Mouse (Mus musculus) ZHBTc4 (cell line): ENCODE results near the gene Spg7.
A peak's percentile ranks its signal among the peaks of the same experiment; 100 is the strongest.
"Not testable (repeated sequence)": the region's sequence is repeated elsewhere in the genome, so short reads cannot be mapped to it uniquely, and the experiment has no call there.

Experiments
- DNase-seq: peaks from one replicate; pipeline ENCODE4 v3.0.0-alpha.2; 2011; ENCODE audit warnings: low read depth, low spot score

Spg7 gene

DNA sequence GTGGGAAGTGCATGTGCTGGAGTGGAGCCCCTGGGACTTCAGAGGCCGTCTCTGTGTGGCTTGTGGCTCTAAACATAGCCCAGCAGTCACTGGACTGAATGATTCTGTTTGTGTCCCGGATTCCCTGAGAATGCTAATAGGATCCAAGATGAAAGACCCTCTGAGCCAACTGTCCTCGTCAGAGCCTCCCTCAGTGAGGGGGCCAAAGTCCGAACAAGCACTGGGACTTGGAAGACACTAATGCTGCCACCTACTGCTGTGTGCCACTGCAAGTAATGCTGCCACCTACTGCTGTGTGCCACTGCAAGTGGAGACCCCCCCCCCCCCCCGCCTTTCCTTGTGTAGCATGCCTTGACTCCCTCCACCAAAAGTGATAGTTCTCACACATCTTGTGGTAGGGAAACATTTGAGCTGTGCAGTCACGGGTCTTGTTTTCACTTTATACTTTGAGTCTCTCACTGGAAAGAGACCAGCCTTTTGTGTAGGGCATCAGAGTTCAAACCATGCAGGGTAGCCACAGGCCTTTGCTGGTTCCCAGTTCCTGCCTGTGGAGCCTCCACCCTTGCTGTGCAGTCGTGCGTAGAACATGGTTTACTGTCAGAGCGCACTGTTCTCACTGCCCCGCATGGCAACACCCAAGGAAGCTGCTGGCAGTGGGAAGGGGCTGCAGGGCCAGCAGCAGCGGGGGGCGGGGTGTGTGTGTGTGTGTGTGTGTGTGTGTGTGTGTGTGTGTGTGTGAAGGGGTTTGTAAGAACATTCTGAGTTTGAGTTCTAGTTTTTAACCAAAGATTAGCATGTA lies 35.2 kb downstream of the Spg7 start:
- peak; percentile 23 for DNase-seq

DNA sequence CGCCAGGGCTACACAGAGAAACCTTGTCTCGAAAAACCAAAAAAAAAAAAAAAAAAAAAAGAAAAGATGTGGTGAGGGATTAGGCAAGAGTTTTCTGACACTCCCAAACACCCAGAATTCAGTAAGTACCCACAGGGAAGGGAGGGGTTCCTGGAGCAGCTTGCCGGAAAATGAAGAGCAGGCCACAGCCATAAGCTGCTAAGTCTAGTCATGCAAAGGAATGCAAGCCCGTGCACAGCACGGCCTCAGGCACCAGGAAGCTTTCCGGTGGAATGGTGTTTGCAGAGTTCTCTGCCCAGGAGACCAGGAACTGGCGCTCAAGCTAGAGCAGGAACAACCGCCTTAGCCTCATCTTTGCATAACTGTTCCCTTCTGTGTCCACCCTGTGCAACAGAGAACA lies 37.5 kb downstream of the Spg7 start:
- peak; percentile 74 for DNase-seq

DNA sequence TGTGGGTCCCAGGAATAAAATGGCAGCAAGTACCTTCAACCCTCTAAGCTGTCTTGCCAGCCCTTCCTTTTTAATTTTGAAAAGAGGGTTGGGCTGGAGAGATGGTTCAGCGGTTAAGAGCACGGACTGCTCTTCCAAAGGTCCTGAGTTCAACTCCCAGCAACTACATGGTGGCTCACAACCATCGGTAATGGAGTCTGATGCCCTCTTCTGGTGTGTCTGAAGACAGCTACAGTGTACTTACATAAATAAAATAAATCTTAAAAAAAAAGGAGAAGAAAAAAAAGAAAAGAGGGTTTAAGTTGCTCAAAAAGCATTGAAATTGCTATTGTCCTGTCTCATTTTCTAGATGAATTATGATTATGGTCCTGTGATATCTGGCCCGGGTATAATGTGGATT lies 38.5 kb downstream of the Spg7 start:
- DNase-seq: no peak

DNA sequence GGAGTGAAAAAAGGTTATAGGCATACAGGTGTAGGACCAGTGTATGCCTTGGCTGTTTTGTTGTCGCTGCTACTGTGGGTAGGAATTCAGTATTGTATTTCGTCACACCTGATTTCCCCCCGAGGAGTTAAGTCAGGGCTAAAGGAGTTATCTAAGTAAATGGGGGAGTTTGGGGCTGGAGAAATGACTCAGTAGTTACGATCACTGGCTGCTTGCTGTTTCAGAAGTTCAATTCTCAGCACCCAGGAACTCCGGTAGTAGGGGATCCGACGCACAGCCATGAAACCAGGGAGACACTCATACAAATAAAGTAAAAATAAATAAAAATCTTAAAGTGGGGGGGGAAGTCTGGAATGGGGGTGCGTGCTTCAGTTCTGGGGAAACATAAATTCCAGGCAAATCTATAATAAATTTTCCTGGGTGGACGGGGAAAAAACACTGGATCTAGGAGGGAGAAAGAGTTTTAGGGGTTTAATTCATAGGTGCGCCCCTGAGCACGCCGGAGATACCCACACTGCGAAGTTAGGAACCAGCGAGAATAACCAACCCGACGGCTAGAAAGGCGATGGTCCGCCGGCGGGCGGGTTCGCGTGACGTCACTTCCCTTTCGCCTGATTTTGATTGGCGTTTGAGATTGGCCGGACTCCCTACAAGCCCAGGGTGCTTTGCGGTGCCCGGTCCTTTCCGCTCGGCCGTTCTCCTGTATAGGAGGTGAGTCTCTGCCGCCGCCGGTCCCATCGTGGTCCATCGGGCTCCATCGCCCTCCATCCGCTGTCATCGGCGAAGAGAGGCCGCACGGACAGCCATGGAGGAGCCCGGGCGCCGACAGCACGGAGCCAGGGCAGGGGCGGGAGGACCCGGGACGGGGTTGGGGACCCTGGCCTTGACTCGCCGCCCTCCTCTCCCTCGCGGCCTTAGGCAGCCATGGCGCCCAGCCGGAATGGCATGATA lies 39.3 kb downstream of the Spg7 start, which contains the start of gene Rpl13:
Gene Rpl13 (plus strand): TSS at position 616 of the 951 bp plus-strand sequence.
- peak; percentile 96 for DNase-seq

DNA sequence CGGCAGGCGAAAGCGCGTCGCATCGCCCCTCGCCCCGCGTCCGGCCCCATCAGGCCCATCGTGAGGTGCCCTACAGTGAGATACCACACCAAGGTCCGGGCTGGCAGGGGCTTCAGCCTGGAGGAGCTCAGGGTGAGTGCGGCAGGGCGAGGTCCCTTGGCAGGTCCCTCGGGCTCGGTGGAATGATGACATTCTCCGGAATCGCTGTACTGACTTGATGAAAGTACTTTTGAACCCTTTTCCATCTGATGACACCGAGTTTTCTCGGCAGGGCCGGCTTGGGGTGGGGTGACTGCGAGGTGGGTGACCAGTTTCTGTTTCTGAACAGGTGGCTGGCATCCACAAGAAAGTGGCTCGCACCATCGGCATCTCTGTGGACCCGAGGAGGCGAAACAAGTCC lies 40.1 kb downstream of the Spg7 start:
- DNase-seq: not testable (repeated sequence)

DNA sequence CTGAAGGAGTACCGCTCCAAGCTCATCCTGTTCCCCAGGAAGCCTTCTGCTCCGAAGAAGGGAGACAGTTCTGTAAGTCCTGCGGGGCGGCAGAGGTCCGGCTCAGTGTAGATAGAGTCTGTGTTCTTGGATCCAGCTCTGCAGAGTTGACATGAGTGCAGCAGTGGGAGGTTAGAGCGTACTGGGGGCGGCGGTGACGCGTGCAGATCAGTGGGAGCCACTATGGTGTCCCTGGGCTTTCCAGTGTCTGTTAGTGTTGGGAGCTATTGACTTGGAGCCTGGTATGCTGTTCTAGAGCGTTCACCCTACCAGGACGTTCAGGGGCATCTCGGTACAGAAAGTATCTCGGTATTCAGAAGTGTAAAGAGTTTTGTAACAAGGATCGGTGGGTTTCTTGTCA lies 40.5 kb downstream of the Spg7 start:
- DNase-seq: peak; percentile 41

DNA sequence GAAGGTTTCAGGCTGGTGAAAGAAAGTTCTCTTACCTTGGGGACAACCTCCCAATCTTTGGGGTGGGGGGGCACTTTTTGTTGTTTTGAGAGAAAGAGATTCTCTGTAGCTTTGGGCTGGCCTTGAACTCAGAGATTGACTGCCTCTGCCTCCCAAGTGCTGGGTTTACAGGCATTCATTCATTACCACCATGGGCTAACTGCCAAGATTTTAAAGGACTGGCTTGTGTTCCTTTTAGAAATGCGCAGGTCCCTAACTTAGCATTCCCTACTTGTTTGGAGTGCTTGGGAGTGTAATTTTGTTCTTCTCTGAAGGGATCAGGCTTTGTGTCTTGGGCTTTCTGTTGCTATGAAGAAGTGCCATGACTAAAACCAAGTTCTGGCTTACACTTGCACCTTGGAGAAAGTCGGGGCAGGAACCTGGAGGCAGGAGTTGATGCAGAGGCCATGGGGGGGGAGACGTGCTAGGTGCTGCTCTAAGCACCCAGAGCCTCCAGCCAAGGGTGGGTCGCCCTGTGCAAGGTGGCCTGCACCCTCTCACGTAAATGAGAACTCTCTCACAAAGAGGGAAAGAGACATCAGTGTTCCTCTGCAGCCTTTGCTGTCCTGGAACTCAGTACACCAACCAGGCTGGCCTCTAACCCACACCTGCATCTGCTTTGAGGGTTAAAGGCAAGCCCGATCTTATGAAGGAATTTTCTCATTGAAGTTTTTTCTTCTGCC lies 41.5 kb downstream of the Spg7 start:
- peak; percentile 57 for DNase-seq

DNA sequence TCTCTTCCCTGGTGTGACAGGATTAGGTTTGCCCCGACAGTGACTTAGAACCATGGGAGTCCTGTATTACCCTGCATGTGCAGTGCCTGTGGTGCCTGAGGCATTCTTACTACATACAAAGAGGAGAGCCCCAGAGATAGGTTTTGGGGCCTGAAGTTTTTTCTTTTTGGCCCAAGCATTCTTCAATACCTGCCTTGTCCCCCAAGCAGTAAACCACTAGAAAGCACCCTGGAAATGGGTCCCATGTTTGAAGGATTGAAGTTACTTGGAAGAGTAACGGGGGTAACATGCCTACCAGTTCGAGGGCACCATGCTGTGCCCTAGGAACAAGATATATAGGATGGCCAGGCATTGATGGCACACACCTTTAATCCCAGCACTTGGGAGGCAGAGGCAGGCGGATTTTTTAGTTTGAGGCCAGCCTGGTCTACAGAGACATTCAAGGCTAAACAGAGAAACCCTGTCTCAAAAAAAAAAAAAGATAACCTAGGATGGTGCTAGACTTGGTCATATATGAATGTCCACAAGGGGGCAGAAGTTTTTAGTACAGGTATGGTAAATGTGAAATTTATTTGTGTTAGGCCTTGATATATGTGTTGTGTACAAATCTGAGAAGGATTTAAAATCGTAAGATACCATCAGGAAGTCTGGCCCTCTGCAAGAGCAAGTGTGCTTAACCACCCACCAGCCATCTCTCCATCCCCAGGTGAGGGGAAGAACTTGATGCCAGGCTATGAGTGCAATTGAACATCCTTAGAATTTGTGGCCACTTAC lies 43.0 kb downstream of the Spg7 start:
- DNase-seq: peak; percentile 82

DNA sequence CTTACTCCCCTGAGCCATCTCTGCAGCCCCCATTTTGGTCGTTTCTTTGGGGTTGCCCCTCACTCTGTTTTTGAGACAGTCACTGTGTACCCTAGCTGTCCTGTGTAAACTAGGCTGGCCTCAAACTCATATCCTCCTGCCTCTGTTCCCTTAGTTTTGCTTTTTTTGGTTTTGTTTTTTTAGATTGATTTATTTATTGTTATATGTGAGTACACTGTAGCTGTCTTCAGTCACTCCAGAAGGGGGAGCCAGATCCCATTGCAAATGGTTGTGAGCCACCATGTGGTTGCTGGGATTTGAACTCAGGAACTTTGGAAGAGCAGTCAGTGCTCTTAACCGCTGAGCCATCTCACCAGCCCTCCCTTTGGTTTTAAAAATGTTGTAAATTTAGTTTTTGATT lies 43.8 kb downstream of the Spg7 start:
- peak; percentile 52 for DNase-seq

DNA sequence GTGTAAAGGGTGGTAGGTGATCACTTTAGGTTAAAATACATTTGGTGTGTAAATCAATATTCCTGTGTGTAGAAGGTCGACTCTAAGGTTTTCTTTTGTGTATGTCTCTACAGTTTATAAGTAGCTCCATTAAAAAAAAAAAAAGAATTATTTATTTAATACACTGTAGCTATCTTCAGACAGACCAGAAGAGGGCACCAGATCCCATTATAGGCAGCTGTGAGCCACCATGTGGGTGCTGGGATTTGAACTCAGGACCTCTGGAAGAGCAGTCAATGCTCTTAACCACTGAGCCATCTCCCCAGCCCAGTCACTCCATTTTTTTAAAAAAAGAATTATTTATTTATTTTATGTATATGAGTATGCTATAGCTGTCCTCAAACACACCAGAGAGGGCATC lies 45.3 kb downstream of the Spg7 start:
- no peak for DNase-seq

DNA sequence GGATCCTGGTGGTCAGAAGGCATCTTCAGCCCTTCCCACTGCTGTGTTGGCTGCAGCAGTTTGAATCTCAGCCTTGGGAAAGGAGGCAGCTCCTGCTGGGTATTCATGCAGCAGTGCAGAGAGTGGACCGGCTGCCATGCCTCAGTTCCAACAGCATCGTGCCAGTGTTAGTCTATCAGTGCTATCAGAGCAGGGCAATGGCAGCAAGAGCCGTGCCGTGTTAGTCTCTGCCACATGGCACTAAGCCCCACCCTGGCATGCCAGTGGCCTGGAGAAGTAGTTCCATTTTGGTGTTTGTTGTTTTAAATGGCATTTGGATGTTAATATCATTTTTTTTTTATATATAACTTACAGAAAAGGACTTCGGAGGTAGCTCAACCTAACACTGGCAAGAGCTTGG lies 46.2 kb downstream of the Spg7 start:
- no peak for DNase-seq

DNA sequence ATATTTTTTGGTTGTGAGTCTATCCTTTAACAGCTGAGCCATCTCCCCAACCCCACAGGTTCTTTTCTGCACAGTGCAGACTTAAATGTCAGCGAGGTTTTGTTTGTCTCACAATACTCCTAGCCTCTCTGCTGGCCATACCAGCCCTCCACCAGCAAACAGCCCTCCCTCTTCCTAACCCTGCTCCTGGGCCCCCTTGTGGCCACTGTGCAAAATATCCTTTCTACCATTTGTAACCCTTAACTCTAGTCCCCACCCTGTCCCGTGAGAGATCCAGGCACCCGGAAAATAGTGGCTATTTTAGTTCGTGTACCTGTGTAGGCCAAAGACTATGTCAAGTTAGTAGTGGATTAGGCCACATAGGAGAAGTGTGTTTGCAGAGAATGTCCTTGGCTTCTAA lies 47.9 kb downstream of the Spg7 start:
- peak; percentile 90 for DNase-seq

DNA sequence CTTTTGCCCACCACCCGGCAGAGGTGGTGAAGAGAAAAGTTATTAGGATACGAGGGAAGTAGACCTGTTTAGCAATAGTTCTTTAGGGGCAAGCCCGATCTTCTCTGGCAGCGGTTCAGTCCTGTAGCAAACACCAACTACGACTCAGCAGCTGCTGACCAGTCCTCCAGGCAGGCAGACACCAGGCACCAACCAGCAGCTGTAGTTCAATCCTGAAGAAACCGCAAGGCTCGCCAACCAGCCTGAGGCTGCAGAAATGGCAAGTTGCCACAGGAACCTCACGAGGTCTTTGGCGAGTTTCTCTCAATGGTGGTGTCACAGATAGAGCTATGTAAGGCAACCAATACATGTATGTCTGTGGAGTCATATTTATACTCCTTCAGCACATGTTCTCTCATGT lies 50.1 kb downstream of the Spg7 start:
- DNase-seq: no peak

DNA sequence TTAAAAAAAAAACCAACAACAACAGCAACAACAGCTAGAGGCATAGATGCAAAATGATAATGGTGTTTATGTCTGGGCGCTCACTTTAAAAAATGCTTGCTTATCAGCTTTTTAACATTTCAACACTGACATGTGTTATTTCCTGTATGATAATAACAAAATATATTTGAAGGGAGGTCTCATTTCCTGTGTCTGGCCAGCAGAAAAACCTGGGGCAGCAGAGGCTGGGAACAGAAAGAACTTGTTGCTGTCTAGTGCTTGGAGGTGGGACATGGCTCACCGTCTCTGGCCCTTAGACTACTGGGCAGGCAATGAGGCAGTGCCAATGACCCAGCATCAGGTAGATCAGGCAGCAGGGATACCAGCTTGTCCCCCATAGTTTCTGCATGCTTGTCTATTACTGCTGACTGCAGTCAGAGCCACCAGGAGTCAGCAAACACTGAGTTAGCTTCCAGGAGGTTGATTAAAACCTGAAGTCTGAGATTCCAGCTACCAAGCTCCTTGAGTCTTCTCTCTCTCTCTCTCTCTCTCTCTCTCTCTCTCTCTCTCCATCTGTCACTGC lies 51.2 kb downstream of the Spg7 start:
- no peak for DNase-seq

DNA sequence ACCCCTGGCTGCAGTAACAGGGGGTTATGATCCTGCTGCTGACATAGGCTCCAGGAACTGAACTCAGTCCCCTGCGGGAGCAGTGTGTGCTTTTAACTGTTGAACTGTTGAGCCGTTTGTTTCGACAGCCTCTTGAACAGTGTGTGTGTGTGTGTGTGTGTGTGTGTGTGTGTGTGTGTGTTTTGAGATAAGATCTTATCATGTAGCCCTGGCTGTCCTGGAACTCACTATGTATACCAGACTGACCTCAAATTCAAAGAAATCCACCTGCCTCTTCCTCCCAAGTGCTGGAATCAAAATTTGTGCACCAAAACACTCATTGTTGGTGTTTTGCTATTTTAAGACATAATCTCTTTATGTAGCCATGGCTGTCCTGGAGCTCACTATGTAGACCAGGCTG lies 51.9 kb downstream of the Spg7 start:
- no peak for DNase-seq

DNA sequence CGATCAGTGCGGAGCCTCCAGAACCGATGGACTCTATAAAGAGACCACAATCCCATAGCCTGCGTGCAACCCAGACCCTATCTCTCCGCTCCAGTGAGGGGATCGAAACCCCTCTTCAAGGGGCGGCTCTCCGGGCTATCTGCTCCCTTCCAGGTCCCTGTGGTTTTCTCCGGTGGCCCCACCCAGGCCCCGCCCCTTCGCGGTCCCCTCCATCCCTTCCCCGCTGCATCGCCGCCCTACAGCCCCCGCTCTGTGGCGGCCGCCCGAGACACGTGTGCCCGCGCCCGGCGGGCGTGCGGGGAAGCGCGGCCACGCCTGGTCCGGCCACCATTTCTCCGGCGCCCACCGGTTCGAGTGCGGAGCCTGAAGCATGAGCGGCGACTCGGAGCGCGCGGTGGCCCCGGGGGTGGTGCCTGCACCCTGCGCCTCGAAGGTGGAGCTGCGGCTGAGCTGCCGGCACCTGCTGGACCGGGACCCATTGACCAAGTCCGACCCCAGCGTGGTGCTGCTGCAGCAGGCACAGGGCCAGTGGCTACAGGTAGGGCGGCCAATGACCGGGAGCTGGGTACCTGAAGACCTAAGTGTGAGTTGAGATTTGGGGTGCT lies 54.5 kb downstream of the Spg7 start, which contains the start of gene Cpne7:
Gene Cpne7 (plus strand): TSS at position 248 of the 605 bp plus-strand sequence.
- peak; percentile 33 for DNase-seq

DNA sequence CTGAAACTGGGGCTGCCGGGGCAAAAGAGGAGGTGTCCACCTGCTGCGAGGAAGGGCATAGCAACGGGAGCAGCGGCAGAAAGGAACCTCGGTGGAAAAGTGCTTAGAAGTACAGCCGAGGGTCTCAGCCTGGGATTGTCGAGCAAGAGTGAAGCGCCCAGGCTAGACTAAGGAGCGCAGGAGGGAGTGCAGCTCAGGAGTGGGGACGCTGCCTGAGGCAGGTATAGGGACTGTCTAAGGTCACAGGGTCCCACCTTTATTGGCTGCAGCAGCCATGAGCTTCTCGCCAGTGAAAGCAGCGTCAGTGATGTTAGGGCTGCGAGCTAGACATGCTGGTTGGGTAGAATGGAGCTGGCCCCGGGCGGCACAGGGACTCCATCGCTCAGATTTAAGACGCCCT lies 55.0 kb downstream of the Spg7 start:
- DNase-seq: peak; percentile 33

DNA sequence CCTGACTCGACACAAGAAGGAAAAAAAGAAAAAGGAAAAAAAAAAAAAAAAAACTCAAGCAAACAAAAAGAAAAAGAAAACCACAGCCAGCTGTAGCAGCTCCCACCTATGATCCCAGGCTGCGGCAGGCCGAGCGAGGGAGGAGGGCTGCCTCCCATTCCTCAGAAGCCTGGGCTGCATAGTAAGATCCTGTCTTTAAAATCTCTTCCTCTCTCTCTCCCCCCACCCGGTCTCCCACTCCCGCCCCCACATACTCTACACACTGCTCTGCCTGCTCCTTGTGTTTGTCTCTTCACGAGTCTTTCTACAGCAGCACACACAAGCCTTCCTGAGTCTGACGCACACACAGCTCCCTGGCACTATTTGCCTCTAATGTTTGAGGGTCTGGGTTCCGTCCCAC lies 59.3 kb downstream of the Spg7 start:
- DNase-seq: no peak

DNA sequence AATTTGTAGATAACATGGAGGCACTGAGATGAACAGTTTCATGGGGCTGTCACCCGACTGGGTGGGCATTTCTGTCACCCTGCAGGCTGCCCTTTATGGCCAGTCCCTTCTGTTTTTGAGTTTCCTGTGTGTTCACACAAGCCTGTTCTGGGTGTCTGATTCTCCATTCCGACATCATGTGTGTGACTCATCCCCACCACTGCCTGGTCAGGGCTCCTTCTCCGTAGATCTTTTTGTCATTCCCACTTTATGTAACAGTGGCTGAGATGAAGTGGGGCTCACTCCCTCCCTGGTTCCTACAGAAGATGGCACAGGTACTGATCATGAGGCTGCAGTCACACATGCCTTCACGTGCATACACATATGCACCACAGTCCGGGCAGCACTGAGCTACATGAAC lies 59.9 kb downstream of the Spg7 start:
- no peak for DNase-seq

DNA sequence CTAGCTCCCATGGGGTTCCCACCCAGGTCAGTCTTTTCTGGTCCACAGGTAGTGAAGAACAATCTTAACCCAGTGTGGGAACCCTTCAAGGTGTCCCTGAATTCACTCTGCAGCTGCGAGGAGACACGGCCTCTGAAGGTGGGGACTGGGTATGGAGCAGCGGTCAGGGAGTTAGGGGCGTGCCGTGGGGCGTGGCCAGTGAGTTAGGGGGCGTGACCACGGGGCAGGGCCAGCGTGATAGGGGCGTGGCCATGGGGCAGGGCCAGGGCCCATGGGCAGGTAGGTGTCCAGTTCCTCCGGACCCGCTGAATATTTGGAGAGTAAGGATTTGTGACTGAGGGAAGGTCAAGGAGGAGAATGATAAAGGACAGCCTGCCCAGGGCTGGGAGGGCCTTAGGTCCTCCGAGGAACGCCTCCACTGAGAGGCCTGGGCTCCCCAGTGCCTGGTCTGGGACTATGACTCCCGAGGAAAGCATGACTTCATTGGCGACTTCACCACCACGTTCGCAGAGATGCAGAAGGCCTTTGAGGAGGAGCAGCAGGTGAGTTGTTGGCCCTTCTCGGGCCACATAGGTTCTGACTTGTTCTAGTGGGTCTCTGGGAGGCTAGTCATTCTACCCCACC lies 63.6 kb downstream of the Spg7 start:
- peak; percentile 75 for DNase-seq
